Mouse (Mus musculus) stomach, postnatal 0 days (tissue): ENCODE results near the gene Rnf181.

ENCODE experiments used
- CTCF ChIP-seq: IDR thresholded peaks from 2 replicates; pipeline ENCODE4 v1.5.1; 2016; ENCODE audit warnings: antibody characterized with exemption, low read depth, mild to moderate bottlenecking, moderate library complexity
- EP300 ChIP-seq: optimal IDR thresholded peaks from 2 replicates; pipeline ENCODE3; 2016; ENCODE audit warnings: antibody characterized with exemption

DNA sequence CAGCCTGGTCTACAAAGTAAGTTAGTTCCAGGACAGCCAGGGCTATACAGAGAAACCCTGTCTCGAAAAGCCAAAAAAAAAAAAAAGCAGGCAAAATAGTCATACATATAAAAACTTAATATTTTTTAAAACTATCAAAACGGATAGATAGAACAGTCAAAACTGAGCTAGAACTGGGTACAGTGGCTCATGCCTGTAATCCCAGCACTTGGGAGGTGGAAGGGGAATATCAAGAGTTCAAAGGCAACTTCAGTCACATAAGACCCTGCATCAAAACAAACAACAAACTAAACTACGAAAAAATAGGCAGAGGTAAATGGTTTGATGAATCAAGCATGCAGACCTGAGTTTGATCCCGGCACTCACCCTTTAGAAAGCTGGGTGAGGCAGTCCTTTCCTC, 36.6 kb downstream of the Rnf181 start:
- no peak for TF ChIP-seq CTCF
- no peak for TF ChIP-seq EP300
